Mouse (Mus musculus) liver, embryonic 12.5 days (tissue): Measurements from ENCODE around the gene Fut2. TPM values are rescaled to one million over a fixed set of nuclear protein-coding genes. Genes with fewer than 3 reads are reported as not detected.

Source experiments
- ATAC-seq: fragments of 200-750 bp; cut with Nextera tagmentation; 2 replicates; pipeline ENCODE4 v1.8.0; 2017; ENCODE audit warnings: moderate number of reproducible peaks, mild to moderate bottlenecking, moderate library complexity
- H3K27ac ChIP-seq: fragments of 300-500 bp; sonication (generic); 2 replicates; pipeline ENCODE4 v1.5.1; 2016; ENCODE audit warnings: mild to moderate bottlenecking
- H3K27me3 ChIP-seq: fragments of 300-500 bp; sonication (generic); replicated peaks from 2 replicates; pipeline ENCODE4 v1.6.1; 2016; ENCODE audit warnings: mild to moderate bottlenecking, moderate library complexity
- H3K36me3 ChIP-seq: fragments of 300-500 bp; sonication (generic); 2 replicates; pipeline ENCODE4 v1.6.1; 2016; ENCODE audit warnings: mild to moderate bottlenecking, moderate library complexity
- H3K4me1 ChIP-seq: fragments of 300-500 bp; sonication (generic); 2 replicates; pipeline ENCODE4 v1.6.1; 2016
- H3K4me2 ChIP-seq: fragments of 300-500 bp; sonication (generic); 2 replicates; pipeline ENCODE4 v1.6.1; 2016; ENCODE audit warnings: mild to moderate bottlenecking, moderate library complexity
- H3K4me3 ChIP-seq: fragments of 300-500 bp; sonication (generic); 2 replicates; pipeline ENCODE4 v1.5.1; 2016; ENCODE audit warnings: mild to moderate bottlenecking, moderate library complexity
- H3K9ac ChIP-seq: fragments of 300-500 bp; sonication (generic); 2 replicates; pipeline ENCODE4 v1.6.1; 2016; ENCODE audit warnings: mild to moderate bottlenecking, moderate library complexity
- H3K9me3 ChIP-seq: fragments of 300-500 bp; sonication (generic); replicated peaks from 2 replicates; pipeline ENCODE4 v1.6.1; 2016; ENCODE audit warnings: mild to moderate bottlenecking, moderate library complexity
- WGBS: fragments of 180-500 bp; shearing (Covaris S2); methylation state at CpG from one replicate; pipeline ENCODE4 v1.1.7; 2016; ENCODE audit not compliant: insufficient replicate concordance; 5-methylcytosine and 5-hydroxymethylcytosine counted together
- polyA plus RNA-seq: library from polyadenylated mRNA; unstranded; fragments of >200 nt; fragmentation: Nextera tagmentation; extraction: Ambion mirVana; gene quantifications from 2 replicates; pipeline ENCODE4 v1.2.1, GENCODE M21; 2016

The Fut2 gene
- polyA plus RNA-seq, 1 experiment from 2014 or later, result not detected

DNA sequence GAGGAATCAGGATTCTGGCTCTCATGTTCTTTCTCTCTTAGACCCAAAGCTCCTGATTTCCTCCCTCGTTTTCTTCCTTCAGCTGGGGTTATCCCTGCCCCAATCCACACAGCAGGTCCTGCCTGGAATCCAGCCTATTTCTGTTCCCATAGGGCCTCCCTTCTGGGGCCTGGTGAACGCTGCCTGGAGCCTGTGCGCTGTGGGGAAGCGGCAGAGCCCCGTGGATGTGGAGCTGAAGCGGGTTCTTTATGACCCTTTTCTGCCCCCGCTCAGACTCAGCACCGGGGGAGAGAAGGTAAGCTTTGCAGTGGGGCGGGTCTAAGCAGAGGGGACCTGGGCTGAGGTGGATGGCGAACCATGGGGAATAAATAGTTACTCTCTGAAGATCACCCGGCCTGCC is 34.9 kb upstream of the Fut2 start:
- Histone ChIP-seq H3K4me1 (peaks cover 38% of the 10 kb centered on the region), H3K4me2 (no peak overlapping the region), H3K36me3 (no peaks in the 10 kb centered on the region), H3K4me3 (no peak overlapping the region), H3K27ac (no peak overlapping the region), H3K27me3 (peaks cover 59% of the 10 kb centered on the region), H3K9ac (no peak overlapping the region), H3K9me3 (no peaks in the 10 kb centered on the region)
- no peak for ATAC-seq
- WGBS, result 37% methylated on average over 11 of the region's 11 CpGs

- no peak for ATAC-seq
- Histone ChIP-seq H3K4me3 (peak overlapping the region; percentile 30), H3K4me2 (peak overlapping the region; percentile 53), H3K4me1 (peaks cover 32% of the 10 kb centered on the region), H3K27me3 (peaks cover 59% of the 10 kb centered on the region), H3K9me3 (no peaks in the 10 kb centered on the region), H3K36me3 (no peaks in the 10 kb centered on the region), H3K27ac (no peak overlapping the region), H3K9ac (no peak overlapping the region)
- WGBS, result 2% methylated on average over 20 of the region's 20 CpGs
Measured at GRCm38 (mm10) chr7:45700301-45701015, 34.3 kb upstream of the Fut2 start.

DNA sequence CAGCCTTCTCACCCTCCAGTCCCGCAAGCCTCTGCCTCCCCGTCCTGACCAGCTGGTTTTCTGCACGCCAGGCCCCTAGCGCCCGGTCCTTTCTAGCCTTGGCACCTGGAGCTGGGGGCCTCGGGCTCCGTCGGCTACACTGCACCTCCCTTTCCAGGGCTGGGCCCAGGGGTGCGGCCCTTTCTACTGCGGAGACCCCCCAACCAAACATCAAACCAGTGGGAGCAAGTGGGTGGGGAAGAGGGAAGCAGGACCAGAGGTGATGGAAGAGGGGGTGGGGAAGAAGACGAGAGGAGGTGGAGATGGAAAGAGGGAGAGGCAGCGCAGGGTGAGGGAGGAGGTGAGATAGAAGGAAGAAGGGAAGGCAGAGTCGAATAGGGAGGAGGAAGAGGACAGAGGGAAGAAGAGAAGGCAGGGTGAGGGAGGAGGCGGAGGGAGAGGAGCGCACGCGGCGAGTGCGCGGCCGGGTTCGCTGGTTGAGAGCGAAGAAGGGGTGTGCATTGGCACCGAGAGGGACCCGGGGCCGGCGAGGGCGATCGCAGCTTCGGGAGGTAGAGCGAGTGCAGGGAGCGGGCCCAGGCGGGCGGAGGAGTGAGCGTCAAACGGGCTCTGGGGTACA is 33.4 kb upstream of the Fut2 start, which contains the start of gene Car11:
Gene Car11, plus strand, starts transcription at position 321 of the 619 bp plus-strand sequence.
- Histone ChIP-seq H3K27me3 (peaks cover 59% of the 10 kb centered on the region), H3K4me2 (peak within 1 kb of the TSS; percentile 53), H3K4me1 (peaks cover 24% of the 10 kb centered on the region), H3K27ac (no peak within 1 kb of the TSS), H3K4me3 (peak within 1 kb of the TSS; percentile 30), H3K9me3 (no peaks in the 10 kb centered on the region), H3K9ac (peak within 1 kb of the TSS; percentile 30; the same call in 1 of the 2 replicates), H3K36me3 (no peaks in the 10 kb centered on the region)
- ATAC-seq, result no peak
- 5% methylated on average over 36 of the region's 36 CpGs for WGBS

DNA sequence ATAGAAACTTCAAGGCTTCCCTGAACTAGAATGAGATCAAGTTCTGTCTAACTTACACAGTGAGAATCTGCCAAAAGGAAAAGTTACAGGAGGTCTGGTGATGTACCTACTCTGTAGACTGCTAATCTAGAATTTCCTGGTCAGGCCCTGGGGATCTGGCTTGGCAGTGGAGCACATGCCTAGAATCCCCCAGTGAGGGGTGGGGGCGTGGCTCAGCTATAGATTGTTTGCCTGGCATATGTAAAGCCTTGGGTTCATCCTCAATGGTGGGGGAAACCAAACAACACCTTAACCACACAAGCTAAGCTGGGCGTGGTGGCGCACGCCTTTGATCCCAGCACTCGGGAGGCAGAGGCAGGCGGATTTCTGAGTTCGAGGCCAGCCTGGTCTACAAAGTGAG is 31.7 kb upstream of the Fut2 start:
- Histone ChIP-seq H3K27ac (no peak overlapping the region), H3K9me3 (no peaks in the 10 kb centered on the region), H3K9ac (no peak overlapping the region), H3K4me2 (no peak overlapping the region), H3K27me3 (peaks cover 51% of the 10 kb centered on the region), H3K36me3 (no peaks in the 10 kb centered on the region), H3K4me3 (no peak overlapping the region), H3K4me1 (peaks cover 9% of the 10 kb centered on the region; the same call in 1 of the 2 replicates)
- WGBS, result 79% methylated on average over 7 of the region's 7 CpGs
- no peak for ATAC-seq

- Histone ChIP-seq H3K27ac (no peak overlapping the region), H3K4me2 (no peak overlapping the region), H3K4me3 (no peak overlapping the region), H3K4me1 (peaks cover 4% of the 10 kb centered on the region; the same call in 1 of the 2 replicates), H3K27me3 (peaks cover 25% of the 10 kb centered on the region), H3K36me3 (no peaks in the 10 kb centered on the region), H3K9me3 (no peaks in the 10 kb centered on the region), H3K9ac (no peak overlapping the region)
- ATAC-seq, result no peak
- WGBS, result 30% methylated on average over 6 of the region's 6 CpGs
Measured at GRCm38 (mm10) chr7:45695098-45695497, 28.9 kb upstream of the Fut2 start.

DNA sequence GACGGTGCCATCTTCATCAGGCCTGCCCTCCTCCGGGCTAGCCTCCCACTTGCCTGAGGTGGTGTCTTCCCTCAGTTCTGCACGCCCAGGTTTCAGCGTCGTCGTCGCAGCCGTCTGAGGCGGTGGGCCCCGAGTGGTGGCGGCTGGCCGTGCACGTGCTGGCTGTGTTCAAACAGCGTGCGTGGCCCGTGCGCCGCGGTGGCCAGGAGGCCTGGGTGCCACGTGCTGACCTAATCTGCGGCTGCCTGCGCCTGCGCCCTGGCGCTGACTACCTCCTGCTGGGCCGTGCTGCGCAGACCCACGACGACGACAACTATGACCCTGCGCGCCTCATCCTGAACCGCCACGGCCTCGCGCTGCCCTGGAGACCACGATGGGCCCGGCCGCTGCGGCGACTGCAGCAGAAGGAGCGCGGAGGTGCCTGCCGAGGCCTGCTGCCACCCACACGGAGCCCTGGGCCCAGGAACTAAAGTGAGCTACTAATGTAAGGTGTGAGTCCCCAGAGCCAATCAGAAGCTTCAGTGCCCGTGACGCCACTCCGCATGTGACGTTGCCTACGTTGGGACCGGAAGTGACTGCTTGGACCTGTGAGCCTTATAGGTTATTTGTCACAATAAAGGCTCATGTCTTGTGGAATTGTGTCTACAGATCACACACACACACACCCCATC is 27.9 kb upstream of the Fut2 start, which contains the start of gene Sec1:
Gene Sec1, minus strand, starts transcription at position 482 of the 671 bp plus-strand sequence.
- WGBS, result 85% methylated on average over 50 of the region's 50 CpGs
- Histone ChIP-seq H3K27me3 (peaks cover 14% of the 10 kb centered on the region), H3K27ac (no peak within 1 kb of the TSS)

DNA sequence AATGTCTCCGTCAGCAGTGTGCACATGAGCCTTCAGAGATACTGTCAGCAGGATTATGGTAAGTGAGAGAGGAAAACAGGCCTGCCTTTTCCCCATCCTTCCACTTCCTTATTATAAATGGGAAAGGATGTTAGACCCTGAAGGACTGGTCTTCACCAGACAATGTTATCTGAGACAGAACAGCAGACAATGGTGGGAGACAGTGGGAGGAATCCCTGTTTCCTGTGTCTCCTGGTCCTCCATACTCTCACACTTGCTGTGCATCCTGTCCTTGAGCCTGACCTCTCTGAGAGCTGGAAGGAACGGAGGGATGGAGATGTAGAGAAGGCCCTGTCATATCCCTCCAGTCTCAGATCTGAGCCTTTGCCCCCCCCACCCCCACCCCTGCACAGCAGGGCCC is 26.2 kb upstream of the Fut2 start:
- no peak for ATAC-seq
- Histone ChIP-seq H3K4me3 (no peak overlapping the region), H3K9me3 (no peaks in the 10 kb centered on the region), H3K4me1 (0 out of 2 replicates have a peak, but pooled peaks cover 4% of the 10 kb centered on the region), H3K27ac (0 out of 2 replicates have a peak overlapping the region, but pooled peaks have one; percentile 34), H3K27me3 (no peaks in the 10 kb centered on the region; the same call in 1 of the 2 replicates), H3K4me2 (no peak overlapping the region), H3K36me3 (no peaks in the 10 kb centered on the region), H3K9ac (no peak overlapping the region)
- 55% methylated on average over 2 of the region's 2 CpGs for WGBS

More for the DNA sequence above, 27.9 kb upstream of the Fut2 start, which contains the start of gene Sec1:
- no peaks in the 10 kb centered on the region for H3K9me3 ChIP-seq
- H3K4me2 ChIP-seq, result no peak within 1 kb of the TSS
- H3K4me1 ChIP-seq, result 0 out of 2 replicates have a peak, but pooled peaks cover 4% of the 10 kb centered on the region
- no peak within 1 kb of the TSS for H3K4me3 ChIP-seq
- no peaks in the 10 kb centered on the region for H3K36me3 ChIP-seq
- no peak within 1 kb of the TSS for H3K9ac ChIP-seq
- ATAC-seq, result no peak

GRCm38 (mm10) chr7:45689800-45690199 is 23.6 kb upstream of the Fut2 start:
- no peaks in the 10 kb centered on the region for H3K36me3 ChIP-seq
- H3K4me2 ChIP-seq, result no peak overlapping the region
- ATAC-seq, result no peak
- no peak overlapping the region for H3K4me3 ChIP-seq
- peaks cover 14% of the 10 kb centered on the region for H3K27me3 ChIP-seq
- peaks cover 11% of the 10 kb centered on the region; the same call in 1 of the 2 replicates for H3K4me1 ChIP-seq
- H3K27ac ChIP-seq, result no peak overlapping the region
- H3K9ac ChIP-seq, result no peak overlapping the region
- WGBS, result 29% methylated on average over 11 of the region's 11 CpGs
- H3K9me3 ChIP-seq, result no peaks in the 10 kb centered on the region

DNA sequence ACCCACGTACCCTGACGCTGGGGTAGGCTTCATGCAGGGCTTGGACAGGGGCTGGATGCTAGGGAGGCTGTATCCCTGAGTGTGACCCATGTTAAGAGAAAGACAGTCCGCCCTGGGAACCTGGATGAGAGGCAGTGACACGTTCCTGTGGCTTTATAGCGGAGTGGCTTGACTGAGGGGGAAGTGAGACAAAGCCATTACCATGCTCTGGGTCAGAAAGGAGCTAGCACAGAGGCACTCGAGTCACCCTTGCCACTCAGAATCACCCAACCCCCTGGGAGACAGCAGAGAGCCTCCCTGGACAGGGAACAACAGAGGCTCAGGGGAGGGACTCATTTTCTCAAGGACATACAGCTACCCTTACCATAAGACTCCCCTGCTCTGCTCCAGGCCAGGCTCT is 22.9 kb upstream of the Fut2 start:
- Histone ChIP-seq H3K9me3 (no peaks in the 10 kb centered on the region), H3K4me1 (peaks cover 11% of the 10 kb centered on the region; the same call in 1 of the 2 replicates), H3K36me3 (no peaks in the 10 kb centered on the region), H3K27ac (no peak overlapping the region), H3K27me3 (peaks cover 16% of the 10 kb centered on the region), H3K9ac (no peak overlapping the region), H3K4me2 (no peak overlapping the region), H3K4me3 (no peak overlapping the region)
- WGBS, result 50% methylated on average over 6 of the region's 6 CpGs
- no peak for ATAC-seq

- no peaks in the 10 kb centered on the region for H3K36me3 ChIP-seq
- H3K27me3 ChIP-seq, result peaks cover 16% of the 10 kb centered on the region
- H3K27ac ChIP-seq, result no peak overlapping the region
- 59% methylated on average over 3 of the region's 3 CpGs for WGBS
- no peak overlapping the region for H3K4me3 ChIP-seq
- peaks cover 20% of the 10 kb centered on the region for H3K4me1 ChIP-seq
- no peak overlapping the region for H3K4me2 ChIP-seq
- H3K9me3 ChIP-seq, result no peaks in the 10 kb centered on the region
- no peak for ATAC-seq
- no peak overlapping the region for H3K9ac ChIP-seq
Measured at GRCm38 (mm10) chr7:45686841-45687240, 20.6 kb upstream of the Fut2 start.

DNA sequence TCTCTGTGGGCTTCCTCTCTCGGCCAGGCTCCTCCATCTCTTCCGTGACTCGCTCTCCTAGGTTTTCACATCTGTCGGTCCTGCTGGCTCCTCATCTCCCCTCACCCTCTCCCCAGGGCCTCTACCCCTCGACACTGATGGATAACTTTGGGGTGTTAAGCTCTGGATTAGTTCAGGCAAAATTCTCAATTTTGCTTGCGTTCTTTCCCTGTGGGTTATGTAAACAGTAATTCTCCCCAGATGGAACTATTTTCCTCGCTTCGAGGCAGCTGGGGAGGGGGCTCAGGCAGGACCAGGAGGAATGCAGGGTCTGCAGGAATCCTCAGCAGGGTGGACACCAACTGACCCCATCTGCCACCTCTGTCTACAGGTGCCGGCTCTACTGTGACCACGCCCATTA is 19.6 kb upstream of the Fut2 start:
- Histone ChIP-seq H3K9ac (no peak overlapping the region), H3K27me3 (peaks cover 16% of the 10 kb centered on the region)
- 53% methylated on average over 10 of the region's 10 CpGs for WGBS

More for the DNA sequence above, 19.6 kb upstream of the Fut2 start:
- peaks cover 30% of the 10 kb centered on the region for H3K4me1 ChIP-seq
- H3K27ac ChIP-seq, result no peak overlapping the region
- ATAC-seq, result no peak
- no peak overlapping the region for H3K4me3 ChIP-seq
- no peaks in the 10 kb centered on the region for H3K9me3 ChIP-seq
- H3K36me3 ChIP-seq, result no peaks in the 10 kb centered on the region
- no peak overlapping the region for H3K4me2 ChIP-seq
